Mouse (Mus musculus) midbrain, postnatal 0 days (tissue): ENCODE results near the gene Poldip2. TPM values are rescaled to one million over a fixed set of nuclear protein-coding genes. Genes with fewer than 3 reads are reported as not detected.

ENCODE experiments used
- ATAC-seq: fragments of 200-750 bp; cut with Nextera tagmentation; 2 replicates; pipeline ENCODE4 v1.8.0; 2017; ENCODE audit warnings: moderate number of reproducible peaks, mild to moderate bottlenecking, moderate TSS enrichment, moderate library complexity; ENCODE audit not compliant: low FRiP score
- DNase-seq: peaks from one replicate; pipeline ENCODE4 v3.0.0-alpha.2; 2015; ENCODE audit warnings: low spot score
- H3K27ac ChIP-seq: fragments of 300-500 bp; sonication (generic); 2 replicates; pipeline ENCODE4 v1.5.1; 2014; ENCODE audit warnings: low read depth, mild to moderate bottlenecking, low read length, mixed read lengths
- H3K27me3 ChIP-seq: fragments of 300-500 bp; sonication (generic); 2 replicates; pipeline ENCODE4 v1.6.1; 2014; ENCODE audit warnings: low read length, control low read depth, mixed read lengths; ENCODE audit not compliant: insufficient read depth
- H3K36me3 ChIP-seq: fragments of 300-500 bp; sonication (generic); 2 replicates; pipeline ENCODE4 v1.6.1; 2014; ENCODE audit warnings: low read length, control low read depth, mixed read lengths; ENCODE audit not compliant: insufficient read depth
- H3K4me1 ChIP-seq: fragments of 300-500 bp; sonication (generic); 2 replicates; pipeline ENCODE4 v1.6.1; 2014; ENCODE audit warnings: mild to moderate bottlenecking, control low read depth, antibody characterized with exemption, low read length, mixed read lengths; ENCODE audit not compliant: insufficient read depth
- H3K4me2 ChIP-seq: fragments of 300-500 bp; sonication (generic); 2 replicates; pipeline ENCODE4 v1.6.1; 2014; ENCODE audit warnings: low read depth, mild to moderate bottlenecking, low read length, mixed read lengths; ENCODE audit not compliant: poor library complexity, severe bottlenecking
- H3K4me3 ChIP-seq: fragments of 300-500 bp; sonication (generic); 2 replicates; pipeline ENCODE4 v1.5.1; 2014; ENCODE audit warnings: low read depth, mild to moderate bottlenecking, low read length, moderate library complexity
- H3K9ac ChIP-seq: fragments of 300-500 bp; sonication (generic); replicated peaks from 2 replicates; pipeline ENCODE4 v1.6.1; 2014; ENCODE audit warnings: mild to moderate bottlenecking, low read length, moderate library complexity, mixed read lengths; ENCODE audit not compliant: poor library complexity, severe bottlenecking
- H3K9me3 ChIP-seq: fragments of 300-500 bp; sonication (generic); 2 replicates; pipeline ENCODE4 v1.6.1; 2016; ENCODE audit warnings: low read length, control low read depth
- CTCF ChIP-seq: IDR thresholded peaks from 2 replicates; pipeline ENCODE4 v1.5.1; 2016; ENCODE audit warnings: antibody characterized with exemption, mild to moderate bottlenecking
- WGBS: fragments of 180-500 bp; shearing (Covaris S2); extraction: QIAGEN DNeasy Blood & Tissue Kit; methylation state at CpG from one replicate; pipeline ENCODE4 v1.1.7; 2014; 5-methylcytosine and 5-hydroxymethylcytosine counted together
- polyA plus RNA-seq: library from polyadenylated mRNA; unstranded; fragments of >200 nt; fragmentation: Nextera tagmentation; extraction: Ambion mirVana; gene quantifications from 2 replicates; pipeline ENCODE4 v1.2.1, GENCODE M21; 2015
- total RNA-seq: library from RNA; depleted of rRNA; stranded (reverse); fragments of >200 nt; gene quantifications from 2 replicates; pipeline ENCODE4 v1.2.3, GENCODE M21; 2014

The Poldip2 gene
- total and polyA plus RNA-seq, 2 experiments from 2014 or later: 149 to 159 TPM

- ATAC-seq (no peak), DNase-seq (peak; percentile 77)
- no peak overlapping the region for H3K9ac ChIP-seq
- H3K4me1 ChIP-seq: 0 out of 2 replicates have a peak, but pooled peaks cover 4% of the 10 kb centered on the region
- H3K27me3 ChIP-seq: no peaks in the 10 kb centered on the region
- peak; percentile 90 for TF ChIP-seq CTCF
- no peak overlapping the region for H3K4me2 ChIP-seq
- H3K9me3 ChIP-seq: no peaks in the 10 kb centered on the region
- no peak overlapping the region for H3K4me3 ChIP-seq
- 5% methylated on average over 8 of the region's 8 CpGs for WGBS
- H3K36me3 ChIP-seq: peaks cover 33% of the 10 kb centered on the region
- no peak overlapping the region for H3K27ac ChIP-seq
Measured at GRCm38 (mm10) chr11:78488168-78488567, 23.8 kb upstream of the Poldip2 start.

- no peaks in the 10 kb centered on the region for H3K9me3 ChIP-seq
- H3K4me2 ChIP-seq: peak overlapping the region; percentile 50
- peaks cover 7% of the 10 kb centered on the region; the same call in 1 of the 2 replicates for H3K4me1 ChIP-seq
- 7% methylated on average over 48 of the region's 48 CpGs for WGBS
- peaks cover 21% of the 10 kb centered on the region for H3K36me3 ChIP-seq
- ATAC-seq (peak; percentile 70), DNase-seq (peak; percentile 82)
- peak overlapping the region; percentile 48 for H3K9ac ChIP-seq
- H3K4me3 ChIP-seq: peak overlapping the region; percentile 26
- H3K27me3 ChIP-seq: no peaks in the 10 kb centered on the region
- peak; percentile 69 for TF ChIP-seq CTCF
- H3K27ac ChIP-seq: peak overlapping the region; percentile 47; the same call in 1 of the 2 replicates
Measured at GRCm38 (mm10) chr11:78490781-78491241, 21.2 kb upstream of the Poldip2 start.

- H3K27me3 ChIP-seq: no peaks in the 10 kb centered on the region
Measured at GRCm38 (mm10) chr11:78495904-78496303, 16.1 kb upstream of the Poldip2 start.

GRCm38 (mm10) chr11:78497071-78497541, 14.9 kb upstream of the Poldip2 start:
- Histone ChIP-seq H3K9me3 (no peaks in the 10 kb centered on the region), H3K36me3 (no peaks in the 10 kb centered on the region), H3K9ac (peak overlapping the region; percentile 83), H3K4me2 (peak overlapping the region; percentile 76), H3K27ac (peak overlapping the region; percentile 94), H3K4me3 (peak overlapping the region; percentile 78), H3K27me3 (no peaks in the 10 kb centered on the region), H3K4me1 (peaks cover 5% of the 10 kb centered on the region; the same call in 1 of the 2 replicates)
- TF ChIP-seq CTCF: no peak
- ATAC-seq (peak; percentile 72), DNase-seq (peak; percentile 78)
- WGBS: under 1% methylated on average over 44 of the region's 44 CpGs

More at GRCm38 (mm10) chr11:78495904-78496303, 16.1 kb upstream of the Poldip2 start:
- Histone ChIP-seq H3K4me2 (peak overlapping the region; percentile 76), H3K27ac (no peak overlapping the region), H3K9me3 (no peaks in the 10 kb centered on the region), H3K36me3 (no peaks in the 10 kb centered on the region), H3K4me1 (peaks cover 5% of the 10 kb centered on the region; the same call in 1 of the 2 replicates), H3K9ac (peak overlapping the region; percentile 83), H3K4me3 (peak overlapping the region; percentile 78)
- ATAC-seq (no peak), DNase-seq (no peak)
- no peak for TF ChIP-seq CTCF
- 6% methylated on average over 6 of the region's 6 CpGs for WGBS

GRCm38 (mm10) chr11:78497544-78498522, 14.2 kb upstream of the Poldip2 start, which contains the start of gene Sarm1:
Gene Sarm1 (minus strand): TSS chr11:78497754.
- TF ChIP-seq CTCF: peak; percentile 32
- Histone ChIP-seq H3K27me3 (no peaks in the 10 kb centered on the region), H3K9ac (peak within 1 kb of the TSS; percentile 83), H3K4me1 (peaks cover 5% of the 10 kb centered on the region; the same call in 1 of the 2 replicates), H3K9me3 (no peaks in the 10 kb centered on the region), H3K27ac (peak within 1 kb of the TSS; percentile 94), H3K4me3 (peak within 1 kb of the TSS; percentile 78), H3K36me3 (no peaks in the 10 kb centered on the region), H3K4me2 (peak within 1 kb of the TSS; percentile 76)
- peak; percentile 98 for DNase-seq
- 3% methylated on average over 35 of the region's 36 CpGs for whole genome bisulfite sequencing
- ATAC-seq: peak; percentile 95
